Mouse (Mus musculus): ENCODE results near the gene Acap1. TPM values are rescaled to one million over a fixed set of nuclear protein-coding genes. Genes with fewer than 3 reads are reported as not detected.
A peak's percentile ranks its signal among the peaks of the same experiment; 100 is the strongest.

Gene Acap1
- polyA plus RNA-seq, 1 experiment from 2014 or later, result 0.13 TPM

DNA sequence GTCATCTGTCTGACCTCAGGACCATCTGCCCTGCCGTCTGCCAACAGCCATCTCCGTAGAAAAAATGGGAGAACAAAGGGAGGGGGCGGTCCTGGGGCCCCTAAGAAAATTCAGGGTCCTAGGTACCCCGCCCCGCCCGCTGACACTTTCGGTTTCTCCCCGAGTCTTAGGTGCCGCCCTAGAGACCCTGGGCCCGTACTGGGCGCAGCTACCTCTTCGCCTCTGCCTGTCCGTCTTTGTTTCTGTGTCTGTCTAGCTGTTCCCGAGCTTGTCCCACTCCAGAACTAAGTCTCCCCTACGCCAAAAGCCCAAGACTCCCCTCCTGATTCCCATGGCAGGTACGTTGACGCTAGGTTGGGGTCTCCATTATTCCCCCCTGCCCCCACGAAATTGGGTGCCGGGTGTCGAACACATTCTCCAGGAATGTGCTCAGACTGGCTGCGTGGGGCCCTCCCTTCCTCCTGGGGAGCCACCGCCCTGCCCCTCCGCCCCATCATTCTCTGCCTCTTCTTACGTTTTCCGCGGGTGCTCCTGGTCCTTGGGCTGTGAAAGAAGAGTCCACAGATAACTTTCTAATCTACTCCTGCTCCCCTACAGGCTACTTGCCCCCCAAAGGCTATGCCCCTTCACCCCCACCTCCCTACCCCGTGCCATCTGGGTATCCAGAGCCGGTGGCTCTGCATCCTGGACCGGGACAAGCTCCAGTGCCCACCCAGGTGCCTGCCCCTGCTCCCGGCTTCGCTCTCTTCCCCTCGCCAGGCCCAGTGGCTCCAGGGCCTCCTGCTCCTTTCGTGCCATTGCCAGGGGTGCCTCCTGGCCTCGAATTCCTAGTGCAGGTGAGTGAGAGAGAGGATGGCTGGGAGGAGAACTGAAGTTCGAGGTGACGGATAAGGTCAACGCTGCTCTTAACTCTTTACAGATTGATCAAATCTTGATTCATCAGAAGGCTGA is 48.3 kb downstream of the Acap1 start:
- H3K4me1 ChIP-seq (ENCODE audit: control insufficient read depth, insufficient read depth, low read depth, low read length), result peaks cover 18% of the 10 kb centered on the region
- peak; percentile 48 for ATAC-seq
- H3K27me3 ChIP-seq (replicated peaks; ENCODE audit: control insufficient read depth, insufficient read depth, low read length), result no peaks in the 10 kb centered on the region
- peak overlapping the region; percentile 97 for H3K4me2 ChIP-seq (ENCODE audit: low read length)
- peak overlapping the region; percentile 72 for H3K4me3 ChIP-seq (ENCODE audit: low read length)
- H3K27ac ChIP-seq (ENCODE audit: low read depth, low read length), result peak overlapping the region; percentile 96
- no peaks in the 10 kb centered on the region for H3K9me3 ChIP-seq (ENCODE audit: control insufficient read depth, low read length)
- H3K36me3 ChIP-seq (ENCODE audit: control insufficient read depth, insufficient read depth, low read length), result peaks cover 20% of the 10 kb centered on the region
- peak overlapping the region; percentile 86 for H3K9ac ChIP-seq (ENCODE audit: low read depth, low read length)
- WGBS, result 9% methylated on average over 36 of the region's 37 CpGs

DNA sequence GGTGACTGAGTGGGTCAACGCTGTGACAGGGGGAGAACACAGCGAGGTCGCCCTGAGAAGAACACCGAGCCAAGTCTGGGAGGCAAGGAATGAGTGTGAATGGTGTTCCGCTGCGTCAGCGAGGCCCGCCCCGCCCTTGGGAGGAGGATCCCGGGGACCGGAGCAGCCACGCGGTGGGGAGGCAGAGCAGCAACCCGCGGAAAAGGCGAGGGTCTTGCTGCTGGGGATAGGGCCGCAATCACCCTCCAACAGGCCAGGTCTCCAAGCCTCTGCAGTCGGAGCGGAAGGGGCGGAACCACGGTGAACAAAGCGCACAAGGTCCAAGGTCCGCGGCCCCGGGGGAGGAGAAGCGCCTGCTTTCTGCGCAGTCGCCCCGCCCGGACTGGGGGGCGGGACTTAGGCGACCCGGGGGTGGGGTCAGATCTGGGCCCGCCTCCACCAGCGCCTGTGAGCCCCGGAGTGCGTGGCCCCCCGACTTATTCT is 49.1 kb downstream of the Acap1 start, which contains the start of gene Plscr3:
Gene Plscr3, plus strand, starts transcription at position 179 of the 483 bp plus-strand sequence.
- peak; percentile 94 for ATAC-seq
- H3K4me2 ChIP-seq (ENCODE audit: low read length), result peak within 1 kb of the TSS; percentile 97
- H3K36me3 ChIP-seq (ENCODE audit: control insufficient read depth, insufficient read depth, low read length), result peaks cover 13% of the 10 kb centered on the region
- peak within 1 kb of the TSS; percentile 86 for H3K9ac ChIP-seq (ENCODE audit: low read depth, low read length)
- WGBS, result 0% methylated on average over 29 of the region's 38 CpGs
- H3K27ac ChIP-seq (ENCODE audit: low read depth, low read length), result peak within 1 kb of the TSS; percentile 96
- H3K4me3 ChIP-seq (ENCODE audit: low read length), result peak within 1 kb of the TSS; percentile 72
- no peaks in the 10 kb centered on the region for H3K9me3 ChIP-seq (ENCODE audit: control insufficient read depth, low read length)
- H3K4me1 ChIP-seq (ENCODE audit: control insufficient read depth, insufficient read depth, low read depth, low read length), result peaks cover 18% of the 10 kb centered on the region
- no peaks in the 10 kb centered on the region for H3K27me3 ChIP-seq (replicated peaks; ENCODE audit: control insufficient read depth, insufficient read depth, low read length)

DNA sequence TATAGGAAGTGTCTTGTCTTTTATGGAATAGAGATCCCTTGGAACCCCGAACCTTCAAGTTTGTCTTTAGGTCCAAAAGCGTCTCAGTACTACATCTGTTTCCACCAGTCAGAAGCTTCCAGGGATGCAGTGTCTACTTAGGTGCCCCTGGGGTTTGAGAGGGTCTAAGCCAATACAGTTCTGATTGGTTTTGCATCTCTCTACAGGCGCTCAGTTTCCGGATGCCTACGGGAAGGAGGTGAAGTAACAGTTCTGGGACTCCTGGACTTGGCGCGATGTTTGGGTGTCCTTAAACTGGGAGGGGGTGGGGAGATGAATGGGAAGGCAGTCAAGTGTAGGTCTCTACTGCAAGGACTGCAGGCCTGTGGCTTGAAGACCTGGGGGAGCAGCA is 56.6 kb downstream of the Acap1 start:
- Histone ChIP-seq H3K36me3 (ENCODE audit: control insufficient read depth, insufficient read depth, low read length) (no peaks in the 10 kb centered on the region; the same call in 1 of the 2 replicates), H3K4me3 (ENCODE audit: low read length) (peak overlapping the region; percentile 87), H3K4me2 (ENCODE audit: low read length) (peak overlapping the region; percentile 64), H3K9ac (ENCODE audit: low read depth, low read length) (peak overlapping the region; percentile 74), H3K27me3 (replicated peaks; ENCODE audit: control insufficient read depth, insufficient read depth, low read length) (no peaks in the 10 kb centered on the region), H3K9me3 (ENCODE audit: control insufficient read depth, low read length) (no peaks in the 10 kb centered on the region), H3K27ac (ENCODE audit: low read depth, low read length) (peak overlapping the region; percentile 96), H3K4me1 (ENCODE audit: control insufficient read depth, insufficient read depth, low read depth, low read length) (peaks cover 30% of the 10 kb centered on the region)
- 0% methylated on average over 7 of the region's 7 CpGs for WGBS
- ATAC-seq, result no peak

DNA sequence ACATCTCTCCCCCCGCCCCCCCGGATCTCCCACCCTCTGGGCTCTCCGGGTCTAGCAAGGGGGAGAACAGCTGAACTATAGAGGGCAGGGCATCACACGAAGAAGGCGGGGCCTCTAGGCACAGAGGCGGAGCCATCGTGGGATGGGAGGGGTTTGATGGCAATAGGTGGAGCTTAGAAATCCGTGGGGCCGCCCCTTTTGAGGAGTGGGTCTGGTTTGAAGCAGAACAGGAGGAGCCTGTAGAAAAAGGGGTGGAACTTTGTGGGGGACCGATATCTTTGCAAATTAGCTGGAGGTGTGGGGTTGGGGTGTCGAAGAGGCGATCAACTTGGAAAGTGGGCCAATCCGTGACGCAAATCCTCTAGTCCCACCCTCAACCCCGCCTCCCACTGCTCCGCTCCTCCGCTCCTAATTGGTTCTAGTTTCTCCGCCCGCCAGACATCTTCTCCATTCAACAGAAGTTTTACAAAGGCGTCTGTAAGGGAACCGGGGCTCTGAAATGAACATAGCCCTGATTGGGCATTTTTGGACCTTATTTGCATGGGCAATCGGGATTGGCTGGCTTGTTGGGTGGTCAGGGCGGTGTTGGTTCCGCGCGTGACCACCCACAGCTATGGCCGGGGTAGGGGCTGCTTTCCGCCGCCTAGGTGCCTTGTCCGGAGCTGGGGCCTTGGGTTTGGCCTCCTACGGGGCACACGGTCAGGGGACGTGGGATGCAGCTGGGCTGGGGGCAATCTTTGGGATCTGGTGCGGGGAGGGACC is 57.2 kb downstream of the Acap1 start, which contains the start of gene Tmem256:
Gene Tmem256, plus strand, starts transcription at position 563 of the 762 bp plus-strand sequence.
- Histone ChIP-seq H3K9ac (ENCODE audit: low read depth, low read length) (peak within 1 kb of the TSS; percentile 94), H3K36me3 (ENCODE audit: control insufficient read depth, insufficient read depth, low read length) (no peaks in the 10 kb centered on the region; the same call in 1 of the 2 replicates), H3K4me1 (ENCODE audit: control insufficient read depth, insufficient read depth, low read depth, low read length) (peaks cover 34% of the 10 kb centered on the region), H3K27me3 (replicated peaks; ENCODE audit: control insufficient read depth, insufficient read depth, low read length) (no peaks in the 10 kb centered on the region), H3K9me3 (ENCODE audit: control insufficient read depth, low read length) (no peaks in the 10 kb centered on the region), H3K4me2 (ENCODE audit: low read length) (peak within 1 kb of the TSS; percentile 89), H3K27ac (ENCODE audit: low read depth, low read length) (peak within 1 kb of the TSS; percentile 96), H3K4me3 (ENCODE audit: low read length) (peak within 1 kb of the TSS; percentile 87)
- peak; percentile 92 for ATAC-seq
- WGBS, result under 1% methylated on average over 34 of the region's 34 CpGs

DNA sequence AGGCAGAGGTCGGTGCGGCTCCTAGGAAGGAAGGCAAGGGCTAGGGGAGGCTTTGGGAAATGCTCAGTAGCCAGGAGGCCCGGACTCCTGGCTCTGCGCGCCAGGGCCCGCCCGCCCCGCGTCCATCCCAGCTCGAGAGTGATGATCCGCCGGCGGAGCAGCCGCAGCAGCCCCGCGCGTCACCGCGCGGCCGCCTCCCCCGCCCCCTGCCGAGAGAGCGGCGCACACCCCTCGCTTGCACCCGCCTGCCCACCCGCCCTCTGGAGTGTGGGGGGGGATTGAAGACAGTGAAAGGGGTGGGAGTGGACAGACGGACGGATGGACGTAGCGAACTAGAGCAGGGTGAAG is 57.8 kb downstream of the Acap1 start, which contains the start of gene Nlgn2:
Gene Nlgn2, minus strand, starts transcription at position 181 of the 348 bp plus-strand sequence.
- H3K9ac ChIP-seq (ENCODE audit: low read depth, low read length), result peak within 1 kb of the TSS; percentile 94
- peaks cover 34% of the 10 kb centered on the region for H3K4me1 ChIP-seq (ENCODE audit: control insufficient read depth, insufficient read depth, low read depth, low read length)
- peak within 1 kb of the TSS; percentile 96 for H3K27ac ChIP-seq (ENCODE audit: low read depth, low read length)
- peaks cover 4% of the 10 kb centered on the region for H3K36me3 ChIP-seq (ENCODE audit: control insufficient read depth, insufficient read depth, low read length)
- H3K4me2 ChIP-seq (ENCODE audit: low read length), result peak within 1 kb of the TSS; percentile 89
- peak within 1 kb of the TSS; percentile 87 for H3K4me3 ChIP-seq (ENCODE audit: low read length)
- no peaks in the 10 kb centered on the region for H3K9me3 ChIP-seq (ENCODE audit: control insufficient read depth, low read length)
- WGBS, result 0% methylated on average over 19 of the region's 32 CpGs
- no peak; the same call in 1 of the 2 replicates for ATAC-seq
- H3K27me3 ChIP-seq (replicated peaks; ENCODE audit: control insufficient read depth, insufficient read depth, low read length), result no peaks in the 10 kb centered on the region

DNA sequence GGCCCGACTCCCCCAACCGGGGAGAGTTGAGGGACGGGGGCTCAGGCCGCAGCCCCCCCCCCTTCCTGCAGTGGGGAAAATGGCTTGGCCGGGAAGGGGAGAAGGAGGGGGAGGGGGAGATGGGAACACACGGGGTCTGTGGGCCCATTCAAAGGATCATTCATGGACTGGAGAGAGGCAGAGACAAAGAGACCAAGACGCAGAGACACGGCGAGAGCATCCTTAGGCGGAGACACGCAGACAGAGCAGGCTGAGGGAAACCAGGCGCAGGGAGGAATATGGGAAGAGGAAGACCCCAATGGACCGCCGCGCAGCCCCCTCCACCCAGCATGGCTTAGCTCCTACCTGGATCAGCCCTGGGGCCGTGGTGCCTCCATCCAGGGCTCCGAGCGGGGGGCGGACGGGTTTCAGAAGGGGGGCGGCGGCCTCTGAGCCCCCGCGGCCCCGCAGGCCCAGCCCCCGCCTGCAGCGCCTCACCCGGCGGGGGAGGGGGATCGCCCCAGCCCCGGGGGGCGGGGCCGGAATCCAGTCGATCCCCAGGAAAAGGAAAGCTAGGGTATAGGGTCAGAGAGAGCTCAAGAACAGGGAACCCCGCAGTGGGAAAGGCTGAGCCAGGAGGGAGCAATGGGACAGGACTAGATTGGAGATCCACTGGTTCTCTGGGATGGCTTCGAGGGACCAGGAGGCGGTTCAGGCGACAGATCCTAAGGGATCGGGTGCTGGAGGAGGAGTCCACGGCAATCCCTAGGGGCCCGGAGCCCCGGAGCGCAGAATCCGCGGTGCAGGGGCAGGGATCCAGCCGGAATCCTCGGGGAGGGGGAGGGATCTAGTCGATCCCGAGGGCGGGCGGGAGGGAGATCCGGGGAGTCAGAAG is 58.4 kb downstream of the Acap1 start:
- Histone ChIP-seq H3K4me3 (ENCODE audit: low read length) (peak overlapping the region; percentile 87), H3K36me3 (ENCODE audit: control insufficient read depth, insufficient read depth, low read length) (peaks cover 9% of the 10 kb centered on the region), H3K4me1 (ENCODE audit: control insufficient read depth, insufficient read depth, low read depth, low read length) (peaks cover 34% of the 10 kb centered on the region), H3K9me3 (ENCODE audit: control insufficient read depth, low read length) (no peaks in the 10 kb centered on the region), H3K27ac (ENCODE audit: low read depth, low read length) (peak overlapping the region; percentile 96), H3K9ac (ENCODE audit: low read depth, low read length) (peak overlapping the region; percentile 94), H3K4me2 (ENCODE audit: low read length) (peak overlapping the region; percentile 89), H3K27me3 (replicated peaks; ENCODE audit: control insufficient read depth, insufficient read depth, low read length) (no peaks in the 10 kb centered on the region)
- under 1% methylated on average over 40 of the region's 52 CpGs for WGBS
- ATAC-seq, result no peak

DNA sequence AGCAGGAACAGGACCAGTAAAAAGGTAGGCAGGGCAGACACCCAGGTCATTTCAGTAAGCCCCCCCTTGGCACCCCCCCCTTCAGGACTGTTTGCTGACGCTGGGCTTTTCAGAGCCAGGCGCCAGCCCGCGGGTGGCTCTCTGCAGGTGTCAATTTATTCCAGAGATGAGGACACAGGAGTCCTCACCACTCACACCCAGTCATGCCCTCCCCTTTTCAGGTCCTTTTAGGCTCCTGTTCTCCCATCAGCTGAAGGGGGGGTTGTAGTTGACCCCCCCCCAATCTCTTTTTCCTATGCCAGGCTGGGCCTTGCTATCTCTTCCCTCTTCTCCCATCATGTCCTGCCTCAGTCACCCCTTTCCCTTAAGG is 59.4 kb downstream of the Acap1 start:
- no peak for ATAC-seq
- Histone ChIP-seq H3K27me3 (replicated peaks; ENCODE audit: control insufficient read depth, insufficient read depth, low read length) (no peaks in the 10 kb centered on the region), H3K36me3 (ENCODE audit: control insufficient read depth, insufficient read depth, low read length) (peaks cover 9% of the 10 kb centered on the region), H3K27ac (ENCODE audit: low read depth, low read length) (peak overlapping the region; percentile 96), H3K9ac (ENCODE audit: low read depth, low read length) (peak overlapping the region; percentile 94), H3K4me2 (ENCODE audit: low read length) (peak overlapping the region; percentile 89), H3K9me3 (ENCODE audit: control insufficient read depth, low read length) (no peaks in the 10 kb centered on the region), H3K4me1 (ENCODE audit: control insufficient read depth, insufficient read depth, low read depth, low read length) (peaks cover 34% of the 10 kb centered on the region), H3K4me3 (ENCODE audit: low read length) (peak overlapping the region; percentile 87)
- 3% methylated on average over 4 of the region's 4 CpGs for WGBS

DNA sequence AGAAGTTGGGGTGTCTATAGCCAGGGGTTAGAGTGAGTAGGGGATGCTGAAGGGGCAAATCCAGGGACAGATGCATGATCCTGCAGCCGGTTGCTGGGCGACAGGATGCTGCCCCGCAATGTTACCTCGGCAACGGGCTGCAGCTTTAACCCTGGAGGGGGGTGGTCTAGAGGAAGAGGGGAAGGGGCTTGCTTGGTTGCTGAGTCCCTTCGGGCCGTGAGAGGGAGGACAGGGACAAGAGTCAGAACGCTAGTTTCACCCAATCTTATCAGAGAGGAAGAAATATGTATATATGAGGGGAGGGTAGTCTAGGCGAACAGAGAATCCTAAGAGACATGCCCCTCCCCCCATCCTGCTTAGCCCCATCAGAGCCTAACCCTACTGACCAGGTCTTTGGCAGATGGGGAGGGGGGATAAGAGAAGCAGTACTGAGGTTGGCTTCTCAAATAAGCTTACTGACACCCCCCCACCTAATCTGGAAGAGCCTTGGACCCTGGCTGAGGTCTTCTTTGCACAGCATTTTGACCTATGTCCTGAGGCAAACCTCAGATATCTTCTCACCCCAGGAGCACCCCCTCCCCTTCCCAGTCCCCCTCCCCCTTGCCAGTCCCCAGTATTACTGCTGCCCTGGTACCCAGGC is 59.9 kb downstream of the Acap1 start:
- peak overlapping the region; percentile 87 for H3K4me3 ChIP-seq (ENCODE audit: low read length)
- peaks cover 9% of the 10 kb centered on the region for H3K36me3 ChIP-seq (ENCODE audit: control insufficient read depth, insufficient read depth, low read length)
- H3K4me1 ChIP-seq (ENCODE audit: control insufficient read depth, insufficient read depth, low read depth, low read length), result peaks cover 34% of the 10 kb centered on the region
- no peaks in the 10 kb centered on the region for H3K9me3 ChIP-seq (ENCODE audit: control insufficient read depth, low read length)
- WGBS, result 3% methylated on average over 9 of the region's 9 CpGs
- H3K27me3 ChIP-seq (replicated peaks; ENCODE audit: control insufficient read depth, insufficient read depth, low read length), result no peaks in the 10 kb centered on the region
- ATAC-seq, result no peak
- H3K9ac ChIP-seq (ENCODE audit: low read depth, low read length), result peak overlapping the region; percentile 94
- H3K27ac ChIP-seq (ENCODE audit: low read depth, low read length), result peak overlapping the region; percentile 96
- peak overlapping the region; percentile 89 for H3K4me2 ChIP-seq (ENCODE audit: low read length)

Data from hindbrain, embryonic 16.5 days (tissue).